Mouse (Mus musculus) hindbrain, embryonic 11.5 days (tissue): ENCODE measurements around the gene Alkbh2. TPM values are rescaled to one million over a fixed set of nuclear protein-coding genes. Genes with fewer than 3 reads are reported as not detected.

Experiments used
- ATAC-seq: fragments of 200-750 bp; cut with Nextera tagmentation; 2 replicates; pipeline ENCODE4 v1.8.0; 2017; ENCODE audit warnings: mild to moderate bottlenecking, moderate TSS enrichment, moderate library complexity; ENCODE audit not compliant: low FRiP score
- DNase-seq: peaks from one replicate; pipeline ENCODE4 v3.0.0-alpha.2; 2015; ENCODE audit warnings: low spot score
- H3K27ac ChIP-seq: fragments of 300-500 bp; sonication (generic); 2 replicates; pipeline ENCODE4 v1.5.1; 2014; ENCODE audit warnings: mild to moderate bottlenecking, low read depth, low read length
- H3K27me3 ChIP-seq: fragments of 300-500 bp; sonication (generic); 2 replicates; pipeline ENCODE4 v1.6.1; 2014; ENCODE audit warnings: mild to moderate bottlenecking, low read length, moderate library complexity, mixed read lengths; ENCODE audit not compliant: control insufficient read depth, insufficient read depth
- H3K36me3 ChIP-seq: fragments of 300-500 bp; sonication (generic); 2 replicates; pipeline ENCODE4 v1.6.1; 2014; ENCODE audit warnings: mild to moderate bottlenecking, low read length, moderate library complexity, mixed read lengths; ENCODE audit not compliant: control insufficient read depth, insufficient read depth
- H3K4me1 ChIP-seq: fragments of 300-500 bp; sonication (generic); replicated peaks from 2 replicates; pipeline ENCODE4 v1.6.1; 2014; ENCODE audit warnings: low read length, mixed read lengths; ENCODE audit not compliant: control insufficient read depth, insufficient read depth
- H3K4me2 ChIP-seq: fragments of 300-500 bp; sonication (generic); replicated peaks from 2 replicates; pipeline ENCODE4 v1.6.1; 2014; ENCODE audit warnings: mild to moderate bottlenecking, low read depth, low read length
- H3K4me3 ChIP-seq: fragments of 300-500 bp; sonication (generic); 2 replicates; pipeline ENCODE4 v1.5.1; 2014; ENCODE audit warnings: low read depth, low read length
- H3K9ac ChIP-seq: fragments of 300-500 bp; sonication (generic); 2 replicates; pipeline ENCODE4 v1.6.1; 2014; ENCODE audit warnings: low read depth, low read length
- H3K9me3 ChIP-seq: fragments of 300-500 bp; sonication (generic); 2 replicates; pipeline ENCODE4 v1.6.1; 2016; ENCODE audit warnings: low read length; ENCODE audit not compliant: control insufficient read depth
- WGBS: fragments of 180-500 bp; shearing (Covaris S2); extraction: QIAGEN DNeasy Blood & Tissue Kit; methylation state at CpG from one replicate; pipeline ENCODE4 v1.1.7; 2014; 5-methylcytosine and 5-hydroxymethylcytosine counted together
- polyA plus RNA-seq: library from polyadenylated mRNA; unstranded; fragments of >200 nt; fragmentation: Nextera tagmentation; extraction: Ambion mirVana; gene quantifications from 2 replicates; pipeline ENCODE4 v1.2.1, GENCODE M21; 2014

Gene Alkbh2
- polyA plus RNA-seq, 1 experiment from 2014 or later = 9.4 TPM

GRCm38 (mm10) chr5:114099709-114100389, 28.2 kb downstream of the Alkbh2 start:
- WGBS = 8% methylated on average over 37 of the region's 37 CpGs

GRCm38 (mm10) chr5:114091057-114091807, 36.8 kb downstream of the Alkbh2 start, which contains the start of gene Svop:
TSS of gene Svop (minus strand) at chr5:114091570.
- peak within 1 kb of the TSS; percentile 75 for H3K27ac ChIP-seq
- ATAC-seq = peak; percentile 73; the same call in 1 of the 2 replicates
- 3% methylated on average over 40 of the region's 40 CpGs for WGBS

More at GRCm38 (mm10) chr5:114099709-114100389, 28.2 kb downstream of the Alkbh2 start:
- H3K27ac ChIP-seq = peak overlapping the region; percentile 65
- H3K9me3 ChIP-seq = no peaks in the 10 kb centered on the region
- H3K27me3 ChIP-seq = no peaks in the 10 kb centered on the region
- peak overlapping the region; percentile 96 for H3K4me2 ChIP-seq
- H3K4me3 ChIP-seq = peak overlapping the region; percentile 94
- DNase-seq = peak; percentile 97
- peak; percentile 85 for ATAC-seq
- peaks cover 8% of the 10 kb centered on the region; the same call in 1 of the 2 replicates for H3K4me1 ChIP-seq
- H3K36me3 ChIP-seq = no peaks in the 10 kb centered on the region
- H3K9ac ChIP-seq = peak overlapping the region; percentile 95

GRCm38 (mm10) chr5:114090421-114091013, 37.5 kb downstream of the Alkbh2 start:
- no peak for ATAC-seq
- Histone ChIP-seq H3K4me1 (peaks cover 2% of the 10 kb centered on the region; the same call in 1 of the 2 replicates), H3K4me3 (peak overlapping the region; percentile 52), H3K27ac (peak overlapping the region; percentile 75; the same call in 1 of the 2 replicates), H3K9ac (peak overlapping the region; percentile 76), H3K9me3 (no peaks in the 10 kb centered on the region), H3K4me2 (peak overlapping the region; percentile 56), H3K27me3 (no peaks in the 10 kb centered on the region; the same call in 1 of the 2 replicates), H3K36me3 (no peaks in the 10 kb centered on the region)
- 14% methylated on average over 7 of the region's 7 CpGs for WGBS
- no peak for DNase-seq

More at GRCm38 (mm10) chr5:114091057-114091807, 36.8 kb downstream of the Alkbh2 start, which contains the start of gene Svop:
- Histone ChIP-seq H3K4me3 (peak within 1 kb of the TSS; percentile 52), H3K4me2 (peak within 1 kb of the TSS; percentile 56), H3K9me3 (no peaks in the 10 kb centered on the region), H3K4me1 (peaks cover 2% of the 10 kb centered on the region; the same call in 1 of the 2 replicates), H3K27me3 (no peaks in the 10 kb centered on the region; the same call in 1 of the 2 replicates), H3K9ac (peak within 1 kb of the TSS; percentile 76), H3K36me3 (no peaks in the 10 kb centered on the region)
- peak; percentile 84 for DNase-seq

- H3K36me3 ChIP-seq = no peaks in the 10 kb centered on the region
- no peaks in the 10 kb centered on the region; the same call in 1 of the 2 replicates for H3K27me3 ChIP-seq
- no peaks in the 10 kb centered on the region for H3K9me3 ChIP-seq
- DNase-seq (no peak), ATAC-seq (no peak)
- H3K27ac ChIP-seq = no peak overlapping the region
- H3K4me3 ChIP-seq = no peak overlapping the region
- H3K9ac ChIP-seq = no peak overlapping the region
- no peak overlapping the region for H3K4me2 ChIP-seq
- peaks cover 2% of the 10 kb centered on the region; the same call in 1 of the 2 replicates for H3K4me1 ChIP-seq
- 79% methylated on average over 12 of the region's 12 CpGs for WGBS
Measured at GRCm38 (mm10) chr5:114087875-114088480, 40.0 kb downstream of the Alkbh2 start.

GRCm38 (mm10) chr5:114085501-114085900, 42.5 kb downstream of the Alkbh2 start:
- Histone ChIP-seq H3K36me3 (no peaks in the 10 kb centered on the region), H3K9me3 (no peaks in the 10 kb centered on the region), H3K4me1 (no peaks in the 10 kb centered on the region), H3K9ac (no peak overlapping the region), H3K27me3 (no peaks in the 10 kb centered on the region), H3K4me3 (no peak overlapping the region), H3K4me2 (no peak overlapping the region), H3K27ac (no peak overlapping the region)
- no peak for ATAC-seq
- no peak for DNase-seq
- WGBS = 74% methylated on average over 14 of the region's 14 CpGs

- DNase-seq (no peak), ATAC-seq (no peak)
- Histone ChIP-seq H3K27me3 (no peaks in the 10 kb centered on the region), H3K4me2 (no peak overlapping the region), H3K4me1 (0 out of 2 replicates have a peak, but pooled peaks cover 3% of the 10 kb centered on the region), H3K27ac (no peak overlapping the region), H3K9ac (no peak overlapping the region), H3K4me3 (no peak overlapping the region), H3K9me3 (no peaks in the 10 kb centered on the region), H3K36me3 (no peaks in the 10 kb centered on the region)
- 50% methylated on average over 8 of the region's 8 CpGs for WGBS
Measured at GRCm38 (mm10) chr5:114077009-114077408, 51.0 kb downstream of the Alkbh2 start.

Other genes with a start within 250 kb of the Alkbh2 start
- gene Coro1c, start 219.5 kb downstream of the Alkbh2 start, polyA plus RNA-seq = 192 and 230 TPM in 2 replicates
- gene Ssh1, start 134.3 kb downstream of the Alkbh2 start, polyA plus RNA-seq = 27.9 and 30.3 TPM in 2 replicates
- not detected in 2 replicates for gene Dao, start 124.5 kb downstream of the Alkbh2 start, polyA plus RNA-seq
- 11.0 and 11.1 TPM in 2 replicates for gene Usp30, start 62.8 kb downstream of the Alkbh2 start, polyA plus RNA-seq
- gene Svop, start 36.6 kb downstream of the Alkbh2 start, polyA plus RNA-seq = 26.7 and 29.6 TPM in 2 replicates
- 18.1 and 25.5 TPM in 2 replicates for gene Ung, start 2.2 kb upstream of the Alkbh2 start, polyA plus RNA-seq
- 1.4 and 1.6 TPM in 2 replicates for gene Acacb, start 18.3 kb upstream of the Alkbh2 start, polyA plus RNA-seq
- 3.0 and 3.4 TPM in 2 replicates for gene Foxn4, start 145.6 kb upstream of the Alkbh2 start, polyA plus RNA-seq
- 0.59 and 0.96 TPM in 2 replicates for gene Myo1h, start 160.9 kb upstream of the Alkbh2 start, polyA plus RNA-seq